Mouse (Mus musculus): ENCODE results near the gene Syvn1.

DNA sequence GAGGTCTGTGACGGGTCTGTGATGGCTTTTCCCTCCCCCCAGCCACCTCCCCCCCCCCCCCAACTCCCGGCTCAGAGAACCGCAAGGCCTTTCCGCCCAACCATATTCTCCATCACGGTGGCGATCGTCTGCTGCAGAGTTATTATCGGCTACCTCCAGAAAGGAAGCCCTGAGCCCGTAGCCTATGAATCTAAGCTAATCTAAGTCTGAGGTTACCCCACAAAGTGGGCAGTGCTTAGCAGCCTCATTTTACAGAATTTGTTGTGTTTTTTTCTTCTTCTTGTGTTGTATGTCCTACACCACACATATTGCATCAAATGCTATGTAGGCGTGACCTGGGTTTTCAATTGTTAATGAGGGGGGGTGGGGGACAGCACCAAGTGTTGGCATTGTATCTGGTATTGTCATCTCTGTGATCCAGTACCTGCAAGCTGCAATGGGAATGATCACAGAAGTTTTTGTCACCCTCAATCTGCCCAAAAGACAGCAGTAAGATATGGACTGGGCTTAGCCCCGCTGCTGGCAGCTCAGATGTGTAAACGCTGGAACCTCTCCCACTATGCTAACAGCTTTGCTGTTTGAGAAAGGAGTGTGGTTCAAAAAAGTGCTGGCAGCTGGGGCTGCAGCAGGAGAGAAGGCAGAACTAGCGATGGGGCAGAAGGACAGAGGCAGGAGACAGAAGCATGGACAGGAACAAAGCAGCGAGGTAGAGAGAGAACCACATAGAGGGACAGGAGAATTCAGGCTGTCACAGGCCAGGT, 15.7 kb upstream of the Syvn1 start:
- TF ChIP-seq CTCF (IDR thresholded peaks at IDR 0.05; ENCODE audit: extremely low read depth, insufficient read depth, low read length), result no peak
- TF ChIP-seq POLR2A (IDR thresholded peaks at IDR 0.05; ENCODE audit: extremely low read depth, insufficient read depth, low read length), result no peak

Data from cortical plate, adult 2 months (tissue).